Mouse (Mus musculus): ENCODE results near the gene Rbks. TPM values are rescaled to one million over a fixed set of nuclear protein-coding genes. Genes with fewer than 3 reads are reported as not detected.
A peak's percentile ranks its signal among the peaks of the same experiment; 100 is the strongest.

Gene Rbks
- polyA plus RNA-seq, 1 experiment from 2014 or later = 3.0 TPM

- no peak overlapping the region for H3K4me3 ChIP-seq (replicated peaks)
- ATAC-seq (ENCODE audit: insufficient number of reproducible peaks, insufficient read depth, low FRiP score, low TSS enrichment, low read depth) = no peak
- WGBS = 82% methylated on average over 4 of the region's 4 CpGs
- no peaks in the 10 kb centered on the region for H3K27me3 ChIP-seq
- H3K36me3 ChIP-seq = peaks cover 3% of the 10 kb centered on the region; the same call in 1 of the 2 replicates
- H3K9ac ChIP-seq (replicated peaks) = no peak overlapping the region
- no peak overlapping the region for H3K27ac ChIP-seq
- no peak overlapping the region for H3K4me2 ChIP-seq
- H3K9me3 ChIP-seq = no peaks in the 10 kb centered on the region
- no peaks in the 10 kb centered on the region for H3K4me1 ChIP-seq (replicated peaks)
These were observed 9.4 kb upstream of the Rbks start for GRCm38 (mm10) chr5:31706826-31707225.

- H3K4me2 ChIP-seq = no peak overlapping the region
- no peak overlapping the region for H3K9ac ChIP-seq (replicated peaks)
- no peak overlapping the region for H3K4me3 ChIP-seq (replicated peaks)
- no peaks in the 10 kb centered on the region for H3K9me3 ChIP-seq
- no peaks in the 10 kb centered on the region for H3K4me1 ChIP-seq (replicated peaks)
- H3K27ac ChIP-seq = no peak overlapping the region
- H3K36me3 ChIP-seq = peaks cover 3% of the 10 kb centered on the region; the same call in 1 of the 2 replicates
- no peaks in the 10 kb centered on the region for H3K27me3 ChIP-seq
- WGBS = 86% methylated on average over 5 of the region's 5 CpGs
- ATAC-seq (ENCODE audit: insufficient number of reproducible peaks, insufficient read depth, low FRiP score, low TSS enrichment, low read depth) = no peak
These were observed 7.5 kb upstream of the Rbks start for GRCm38 (mm10) chr5:31704971-31705370.

GRCm38 (mm10) chr5:31699397-31699796, 2.0 kb upstream of the Rbks start:
- Histone ChIP-seq H3K36me3 (no peaks in the 10 kb centered on the region; the same call in 1 of the 2 replicates), H3K27me3 (no peaks in the 10 kb centered on the region), H3K9me3 (no peaks in the 10 kb centered on the region), H3K27ac (no peak overlapping the region), H3K9ac (replicated peaks) (no peak overlapping the region), H3K4me3 (replicated peaks) (no peak overlapping the region), H3K4me1 (replicated peaks) (no peaks in the 10 kb centered on the region; the same call in 1 of the 2 replicates), H3K4me2 (no peak overlapping the region)
- ATAC-seq (ENCODE audit: insufficient number of reproducible peaks, insufficient read depth, low FRiP score, low TSS enrichment, low read depth) = no peak

GRCm38 (mm10) chr5:31698931-31699330, 1.5 kb upstream of the Rbks start:
- Histone ChIP-seq H3K36me3 (no peaks in the 10 kb centered on the region; the same call in 1 of the 2 replicates), H3K27me3 (no peaks in the 10 kb centered on the region), H3K4me1 (replicated peaks) (no peaks in the 10 kb centered on the region; the same call in 1 of the 2 replicates), H3K27ac (no peak overlapping the region), H3K9ac (replicated peaks) (no peak overlapping the region), H3K9me3 (no peaks in the 10 kb centered on the region), H3K4me3 (replicated peaks) (no peak overlapping the region), H3K4me2 (no peak overlapping the region)
- 50% methylated on average over 4 of the region's 4 CpGs for WGBS
- ATAC-seq (ENCODE audit: insufficient number of reproducible peaks, insufficient read depth, low FRiP score, low TSS enrichment, low read depth) = no peak

DNA sequence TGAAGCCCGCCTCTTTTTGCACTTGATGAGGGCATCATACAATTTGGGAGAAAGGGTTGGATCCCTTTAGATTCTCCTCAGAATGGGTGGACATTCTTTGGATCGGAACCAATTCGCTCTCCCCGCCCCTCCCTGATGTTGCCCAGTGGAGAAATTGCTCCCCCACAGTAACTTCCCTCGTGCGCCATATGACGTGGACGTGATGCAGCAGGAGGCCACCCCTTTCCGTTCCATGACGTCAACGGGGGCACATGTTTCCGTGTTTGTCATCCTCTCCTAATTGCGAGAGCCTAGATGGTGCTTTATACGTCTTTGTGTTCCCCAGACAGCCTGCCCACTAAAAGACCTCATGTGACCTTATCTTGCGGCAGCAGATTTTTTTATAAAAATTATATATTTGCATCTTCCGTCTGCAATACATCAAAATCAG, 885 bp upstream of the Rbks start:
- Histone ChIP-seq H3K4me2 (peak overlapping the region; percentile 74), H3K36me3 (no peaks in the 10 kb centered on the region; the same call in 1 of the 2 replicates), H3K9me3 (no peaks in the 10 kb centered on the region), H3K27me3 (no peaks in the 10 kb centered on the region), H3K27ac (peak overlapping the region; percentile 87), H3K4me3 (replicated peaks) (peak overlapping the region; percentile 76), H3K9ac (replicated peaks) (peak overlapping the region; percentile 79), H3K4me1 (replicated peaks) (no peaks in the 10 kb centered on the region; the same call in 1 of the 2 replicates)
- WGBS = 6% methylated on average over 16 of the region's 16 CpGs
- peak; percentile 52 for ATAC-seq (ENCODE audit: insufficient number of reproducible peaks, insufficient read depth, low FRiP score, low TSS enrichment, low read depth)

DNA sequence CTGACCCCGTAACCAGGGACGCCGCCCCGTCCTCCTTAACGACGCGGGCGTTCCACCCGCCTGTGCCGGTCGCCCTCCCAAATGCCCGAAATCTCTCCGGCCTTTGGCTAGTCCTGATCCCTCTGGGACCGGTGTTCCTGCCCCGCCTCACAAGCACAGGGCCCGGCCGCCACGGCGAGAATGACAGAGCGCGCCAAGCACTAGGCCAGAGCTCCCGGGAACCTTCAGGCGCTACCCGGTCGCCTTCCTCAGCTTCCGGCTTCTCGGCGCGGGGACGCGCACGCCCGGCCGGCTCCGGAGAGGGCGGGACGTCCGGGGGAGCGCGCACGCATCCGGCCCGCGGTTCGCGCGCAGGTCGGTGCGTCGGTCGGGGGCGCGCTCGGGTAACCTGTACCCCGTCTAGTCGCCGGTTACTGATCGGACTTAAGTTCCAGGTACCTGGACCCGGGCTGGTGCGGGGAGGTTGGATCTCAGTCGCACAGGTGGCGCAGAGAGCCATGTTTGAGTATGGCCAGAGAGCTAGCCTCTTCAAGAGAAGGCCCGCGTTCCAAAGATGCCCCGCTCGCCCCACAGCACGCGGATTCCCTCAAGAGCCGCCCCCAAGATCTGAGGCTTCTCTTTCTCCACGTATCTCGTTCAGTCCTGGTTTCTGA, 343 bp upstream of the Rbks start, which contains the start of gene Babam2:
Babam2 (plus strand) TSS at position 41 of the 653 bp plus-strand sequence.
- H3K4me1 ChIP-seq (replicated peaks) = no peaks in the 10 kb centered on the region; the same call in 1 of the 2 replicates
- H3K9me3 ChIP-seq = no peaks in the 10 kb centered on the region
- H3K9ac ChIP-seq (replicated peaks) = peak within 1 kb of the TSS; percentile 79
- WGBS = under 1% methylated on average over 71 of the region's 71 CpGs
- H3K4me2 ChIP-seq = peak within 1 kb of the TSS; percentile 74
- no peaks in the 10 kb centered on the region for H3K36me3 ChIP-seq
- H3K4me3 ChIP-seq (replicated peaks) = peak within 1 kb of the TSS; percentile 76
- H3K27ac ChIP-seq = peak within 1 kb of the TSS; percentile 87
- no peaks in the 10 kb centered on the region for H3K27me3 ChIP-seq
- ATAC-seq (ENCODE audit: insufficient number of reproducible peaks, insufficient read depth, low FRiP score, low TSS enrichment, low read depth) = peak; percentile 91

DNA sequence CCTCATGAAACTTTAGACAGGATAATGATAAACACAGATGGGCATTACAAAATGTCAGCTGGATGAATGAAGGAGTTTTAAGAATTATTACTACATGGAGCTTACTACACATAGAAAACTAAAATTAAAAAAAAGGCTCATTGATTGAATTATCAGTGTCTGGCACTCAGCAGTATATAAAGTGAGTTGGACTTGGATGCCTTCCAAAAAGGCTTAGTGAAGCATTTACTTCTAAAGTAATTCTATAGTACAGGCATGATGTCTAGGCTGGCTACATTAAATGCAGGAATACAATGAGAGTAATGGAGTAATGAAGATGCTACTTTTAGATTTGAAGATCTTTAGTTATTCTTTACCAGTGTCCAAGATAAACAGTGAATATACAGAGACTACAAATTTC, 4.2 kb downstream of the Rbks start:
- no peak overlapping the region for H3K9ac ChIP-seq (replicated peaks)
- no peak overlapping the region for H3K27ac ChIP-seq
- no peaks in the 10 kb centered on the region for H3K36me3 ChIP-seq
- H3K27me3 ChIP-seq = no peaks in the 10 kb centered on the region
- H3K4me2 ChIP-seq = no peak overlapping the region
- no peak for ATAC-seq (ENCODE audit: insufficient number of reproducible peaks, insufficient read depth, low FRiP score, low TSS enrichment, low read depth)
- H3K4me3 ChIP-seq (replicated peaks) = no peak overlapping the region
- H3K9me3 ChIP-seq = no peaks in the 10 kb centered on the region
- H3K4me1 ChIP-seq (replicated peaks) = no peaks in the 10 kb centered on the region; the same call in 1 of the 2 replicates

GRCm38 (mm10) chr5:31687972-31688371, 9.5 kb downstream of the Rbks start:
- Histone ChIP-seq H3K4me3 (replicated peaks) (no peak overlapping the region), H3K4me2 (no peak overlapping the region), H3K36me3 (no peaks in the 10 kb centered on the region), H3K9ac (replicated peaks) (no peak overlapping the region), H3K9me3 (no peaks in the 10 kb centered on the region), H3K27me3 (no peaks in the 10 kb centered on the region), H3K27ac (no peak overlapping the region), H3K4me1 (replicated peaks) (no peaks in the 10 kb centered on the region)
- ATAC-seq (ENCODE audit: insufficient number of reproducible peaks, insufficient read depth, low FRiP score, low TSS enrichment, low read depth) = no peak
- WGBS = 90% methylated on average over 3 of the region's 3 CpGs

DNA sequence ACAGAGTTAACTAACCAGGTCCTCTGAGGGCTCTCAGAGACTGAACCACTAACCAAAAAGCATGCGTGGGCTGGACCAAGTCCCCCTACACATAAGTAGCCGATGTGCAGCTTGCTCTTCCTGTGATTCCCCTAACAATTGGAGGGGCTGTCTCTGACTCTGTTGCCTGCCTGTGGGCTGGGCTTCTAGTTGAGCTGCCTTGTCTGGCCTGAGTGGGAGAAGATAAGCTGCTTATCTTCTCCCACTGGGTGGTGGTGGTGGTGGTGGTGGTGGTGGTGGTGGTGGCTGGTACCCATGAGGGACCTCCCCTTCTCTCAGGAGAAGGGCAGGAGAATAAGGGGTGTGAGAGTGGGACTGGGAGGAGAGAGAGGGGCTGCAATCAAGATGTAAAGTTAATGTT, 11.4 kb downstream of the Rbks start:
- no peaks in the 10 kb centered on the region for H3K4me1 ChIP-seq (replicated peaks)

GRCm38 (mm10) chr5:31682305-31682704, 15.1 kb downstream of the Rbks start:
- Histone ChIP-seq H3K36me3 (no peaks in the 10 kb centered on the region), H3K27me3 (no peaks in the 10 kb centered on the region), H3K4me1 (replicated peaks) (no peaks in the 10 kb centered on the region), H3K4me3 (replicated peaks) (no peak overlapping the region), H3K27ac (no peak overlapping the region), H3K4me2 (no peak overlapping the region), H3K9ac (replicated peaks) (no peak overlapping the region), H3K9me3 (no peaks in the 10 kb centered on the region)
- no peak for ATAC-seq (ENCODE audit: insufficient number of reproducible peaks, insufficient read depth, low FRiP score, low TSS enrichment, low read depth)
- WGBS = 93% methylated on average over 1 of the region's 1 CpGs

More for the DNA sequence above, 11.4 kb downstream of the Rbks start:
- Histone ChIP-seq H3K9me3 (no peaks in the 10 kb centered on the region), H3K4me2 (no peak overlapping the region), H3K9ac (replicated peaks) (no peak overlapping the region), H3K4me3 (replicated peaks) (no peak overlapping the region), H3K27ac (no peak overlapping the region), H3K27me3 (no peaks in the 10 kb centered on the region), H3K36me3 (no peaks in the 10 kb centered on the region)
- ATAC-seq (ENCODE audit: insufficient number of reproducible peaks, insufficient read depth, low FRiP score, low TSS enrichment, low read depth) = no peak
- 84% methylated on average over 2 of the region's 2 CpGs for WGBS

DNA sequence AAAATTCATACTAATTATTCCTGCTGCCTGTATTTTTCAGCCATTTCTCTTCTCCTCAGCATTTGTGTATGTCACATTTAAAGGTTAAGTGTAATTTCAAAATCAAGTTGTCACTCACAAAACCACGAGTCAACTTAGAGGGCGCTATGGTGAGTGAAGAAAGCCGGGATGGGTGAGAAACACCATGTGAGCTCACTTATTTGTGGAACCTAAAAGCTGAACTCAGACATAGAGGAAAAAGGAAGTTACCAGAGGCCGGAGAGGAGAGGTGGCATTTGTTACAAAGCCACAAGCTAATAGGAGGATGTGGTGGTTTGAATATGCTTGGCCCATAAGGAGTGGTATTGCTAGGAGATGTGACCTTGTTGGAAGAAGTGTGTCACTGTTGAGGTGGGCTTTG, 17.2 kb downstream of the Rbks start:
- no peaks in the 10 kb centered on the region for H3K27me3 ChIP-seq
- no peak overlapping the region for H3K27ac ChIP-seq
- no peak for ATAC-seq (ENCODE audit: insufficient number of reproducible peaks, insufficient read depth, low FRiP score, low TSS enrichment, low read depth)
- H3K4me3 ChIP-seq (replicated peaks) = no peak overlapping the region
- H3K9me3 ChIP-seq = no peaks in the 10 kb centered on the region
- no peaks in the 10 kb centered on the region for H3K36me3 ChIP-seq
- H3K4me2 ChIP-seq = no peak overlapping the region
- no peak overlapping the region for H3K9ac ChIP-seq (replicated peaks)
- H3K4me1 ChIP-seq (replicated peaks) = no peaks in the 10 kb centered on the region
- 84% methylated on average over 4 of the region's 4 CpGs for WGBS

GRCm38 (mm10) chr5:31678000-31678399, 19.4 kb downstream of the Rbks start:
- WGBS = 65% methylated on average over 1 of the region's 1 CpGs
- ATAC-seq (ENCODE audit: insufficient number of reproducible peaks, insufficient read depth, low FRiP score, low TSS enrichment, low read depth) = no peak

More at GRCm38 (mm10) chr5:31678000-31678399, 19.4 kb downstream of the Rbks start:
- Histone ChIP-seq H3K4me2 (no peak overlapping the region), H3K4me1 (replicated peaks) (no peaks in the 10 kb centered on the region), H3K27me3 (no peaks in the 10 kb centered on the region), H3K36me3 (no peaks in the 10 kb centered on the region), H3K27ac (no peak overlapping the region), H3K4me3 (replicated peaks) (no peak overlapping the region), H3K9me3 (no peaks in the 10 kb centered on the region), H3K9ac (replicated peaks) (no peak overlapping the region)

All from limb, embryonic 12.5 days (tissue).